Mouse (Mus musculus) liver, adult 2 months (tissue): ENCODE data around the gene Chn2.

ENCODE experiments used
- CTCF ChIP-seq: fragments of 200-500 bp; IDR thresholded peaks from 2 replicates; pipeline ENCODE4 v1.5.1; 2011; ENCODE audit warnings: low read depth, low read length, control low read depth
- POLR2A ChIP-seq: fragments of 200-500 bp; IDR thresholded peaks from 2 replicates; pipeline ENCODE4 v1.6.1; 2011; ENCODE audit warnings: low read length, control low read depth; ENCODE audit not compliant: insufficient read depth; ENCODE audit errors: extremely low read depth

DNA sequence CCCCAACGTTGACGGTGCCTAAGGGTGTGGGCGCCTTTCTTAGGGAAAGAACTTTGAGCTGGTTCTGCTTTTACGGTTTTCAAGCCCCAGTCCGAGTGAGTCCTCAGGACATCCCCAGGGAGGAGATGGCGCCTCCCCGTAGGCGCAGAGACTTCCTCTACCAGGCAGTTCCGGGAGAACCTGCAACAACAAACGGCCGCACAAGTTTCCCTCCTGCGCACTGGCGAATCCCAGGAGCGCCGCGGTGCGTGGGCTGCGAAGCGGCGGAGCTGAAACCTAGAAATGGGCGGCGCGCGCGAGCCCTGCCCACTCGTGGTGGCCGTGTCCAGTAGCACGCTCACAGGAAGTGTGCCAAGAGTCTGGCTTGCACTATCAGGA lies 288.3 kb downstream of the Chn2 start:
- TF ChIP-seq POLR2A (no peak), CTCF (no peak)
